Mouse (Mus musculus) liver, embryonic 12.5 days (tissue): ENCODE measurements around the gene Hsd3b5. TPM values are rescaled to one million over a fixed set of nuclear protein-coding genes. Genes with fewer than 3 reads are reported as not detected.

Experiments used
- polyA plus RNA-seq: library from polyadenylated mRNA; unstranded; fragments of >200 nt; fragmentation: Nextera tagmentation; extraction: Ambion mirVana; gene quantifications from 2 replicates; pipeline ENCODE4 v1.2.1, GENCODE M21; 2016

Gene Hsd3b5
- polyA plus RNA-seq, 1 experiment from 2014 or later = 0.07 TPM

Other genes with a start within 250 kb of the Hsd3b5 start
- 3.9 TPM in 2 replicates for gene Zfp697, start 247.8 kb downstream of the Hsd3b5 start, polyA plus RNA-seq
- not detected in 2 replicates for gene Gm4450, start 173.1 kb downstream of the Hsd3b5 start, polyA plus RNA-seq
- 0.08 TPM in 2 replicates for gene Hsd3b4, start 119.7 kb downstream of the Hsd3b5 start, polyA plus RNA-seq
- gene Gm10681, start 41.4 kb downstream of the Hsd3b5 start, polyA plus RNA-seq = 0.08 TPM in 2 replicates
- gene Hsd3b2, start 94.3 kb upstream of the Hsd3b5 start, polyA plus RNA-seq = not detected in 2 replicates
- 0.10 and 0.26 TPM in 2 replicates for gene Hsd3b3, start 132.9 kb upstream of the Hsd3b5 start, polyA plus RNA-seq
- gene Hsd3b6, start 184.2 kb upstream of the Hsd3b5 start, polyA plus RNA-seq = 45.7 and 53.1 TPM in 2 replicates
- 11.0 and 11.7 TPM in 2 replicates for gene Hsd3b1, start 229.5 kb upstream of the Hsd3b5 start, polyA plus RNA-seq